In the genomic region with DNA sequence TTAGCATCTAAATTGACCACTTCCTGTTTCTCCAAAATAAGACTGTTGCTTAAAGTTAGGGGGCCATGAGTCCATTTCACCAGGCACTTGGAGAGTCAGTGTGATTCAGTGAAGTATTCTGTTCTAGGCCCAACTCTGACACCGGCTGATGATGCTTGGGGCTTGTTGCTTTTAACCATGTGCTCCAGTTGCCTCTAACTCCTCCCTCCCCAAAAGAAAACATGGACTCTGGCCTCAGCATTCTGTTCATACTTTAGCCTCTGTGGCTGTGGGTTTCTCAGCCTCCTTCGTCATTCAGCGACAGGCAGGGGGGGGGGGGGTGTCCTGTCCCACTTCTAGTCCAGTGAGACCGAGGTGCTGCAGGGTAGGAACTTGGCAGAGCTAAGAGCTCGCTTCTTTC, we compare ENCODE assay signal across 8 mouse cellular contexts.
DNase-seq lines count a peak whose midpoint lies in the region; ATAC-seq and TF ChIP-seq lines count a peak whose summit lies in the region.

No protein-coding gene starts in this region.

- no peak for DNase-seq in lung, adult 18-20 months
- DNase-seq in limb, embryonic 14.5 days (ENCODE audit: low spot score), result no peak
- DNase-seq in adrenal gland, adult 18-20 months (ENCODE audit: low spot score in 2 of 2), result no peak
- DNase-seq in thymus, postnatal 4 days, result no peak
- no peak for DNase-seq in gastrocnemius, postnatal 10 days

- no peaks in the 10 kb centered on the region for H3K9me3 ChIP-seq in lung, embryonic 16.5 days (ENCODE audit: control insufficient read depth, low read length)
- H3K9me3 ChIP-seq in hindbrain, embryonic 15.5 days, result no peaks in the 10 kb centered on the region
- no peaks in the 10 kb centered on the region for H3K9me3 ChIP-seq in limb, embryonic 14.5 days (ENCODE audit: control insufficient read depth, low read length)
- H3K9me3 ChIP-seq in stomach, embryonic 16.5 days (replicated peaks; ENCODE audit: control insufficient read depth, low read length), result no peaks in the 10 kb centered on the region

- H3K9ac ChIP-seq in lung, embryonic 16.5 days (ENCODE audit: low read length), result no peak overlapping the region
- H3K9ac ChIP-seq in hindbrain, embryonic 15.5 days, result no peak overlapping the region
- no peak overlapping the region for H3K9ac ChIP-seq in limb, embryonic 14.5 days (ENCODE audit: low read depth, low read length, severe bottlenecking)
- no peak overlapping the region for H3K9ac ChIP-seq in stomach, embryonic 16.5 days (ENCODE audit: low read length)

- peak overlapping the region; percentile 58; the same call in 1 of the 2 replicates for H3K4me2 ChIP-seq in lung, embryonic 16.5 days (ENCODE audit: low read depth, low read length)
- H3K4me2 ChIP-seq in hindbrain, embryonic 15.5 days, result peak overlapping the region; percentile 63
- peak overlapping the region; percentile 45; the same call in 1 of the 2 replicates for H3K4me2 ChIP-seq in limb, embryonic 14.5 days (replicated peaks; ENCODE audit: low read depth, low read length, severe bottlenecking)
- H3K4me2 ChIP-seq in stomach, embryonic 16.5 days (ENCODE audit: low read depth, low read length), result peak overlapping the region; percentile 44

- H3K4me3 ChIP-seq in lung, embryonic 16.5 days (ENCODE audit: low read length), result no peak overlapping the region; the same call in 1 of the 2 replicates
- H3K4me3 ChIP-seq in hindbrain, embryonic 15.5 days, result peak overlapping the region; percentile 37
- H3K4me3 ChIP-seq in limb, embryonic 14.5 days (replicated peaks; ENCODE audit: low read length), result peak overlapping the region; percentile 21; the same call in 1 of the 2 replicates
- no peak overlapping the region; the same call in 1 of the 2 replicates for H3K4me3 ChIP-seq in stomach, embryonic 16.5 days (replicated peaks; ENCODE audit: low read length)

- no peak for TF ChIP-seq POLR2A in limb, embryonic 14.5 days (IDR thresholded peaks at IDR 0.05; ENCODE audit: borderline replicate concordance, extremely low read depth, insufficient read depth, insufficient read length)

- H3K4me1 ChIP-seq in lung, embryonic 16.5 days (replicated peaks; ENCODE audit: control insufficient read depth, insufficient read depth, low read length), result 0 out of 2 replicates have a peak, but pooled peaks cover 4% of the 10 kb centered on the region
- H3K4me1 ChIP-seq in hindbrain, embryonic 15.5 days (replicated peaks), result peaks cover 9% of the 10 kb centered on the region
- no peaks in the 10 kb centered on the region for H3K4me1 ChIP-seq in limb, embryonic 14.5 days (ENCODE audit: control insufficient read depth, insufficient read depth, low read length)
- H3K4me1 ChIP-seq in stomach, embryonic 16.5 days (ENCODE audit: control insufficient read depth, insufficient read depth, low read length), result no peaks in the 10 kb centered on the region

- H3K27me3 ChIP-seq in lung, embryonic 16.5 days (ENCODE audit: control insufficient read depth, insufficient read depth, low read depth, low read length), result no peaks in the 10 kb centered on the region
- H3K27me3 ChIP-seq in hindbrain, embryonic 15.5 days, result no peaks in the 10 kb centered on the region
- no peaks in the 10 kb centered on the region for H3K27me3 ChIP-seq in limb, embryonic 14.5 days (ENCODE audit: control insufficient read depth, insufficient read depth, low read length)
- no peaks in the 10 kb centered on the region for H3K27me3 ChIP-seq in stomach, embryonic 16.5 days (ENCODE audit: control insufficient read depth, insufficient read depth, low read length)

- 51% methylated on average over 5 of the region's 5 CpGs for WGBS in lung, embryonic 16.5 days
- 73% methylated on average over 5 of the region's 5 CpGs for WGBS in hindbrain, embryonic 15.5 days
- 63% methylated on average over 5 of the region's 5 CpGs for WGBS in limb, embryonic 14.5 days
- WGBS in stomach, embryonic 16.5 days, result 56% methylated on average over 5 of the region's 5 CpGs

- no peaks in the 10 kb centered on the region for H3K36me3 ChIP-seq in lung, embryonic 16.5 days (ENCODE audit: control insufficient read depth, insufficient read depth, low read length)
- H3K36me3 ChIP-seq in hindbrain, embryonic 15.5 days, result no peaks in the 10 kb centered on the region
- no peaks in the 10 kb centered on the region for H3K36me3 ChIP-seq in limb, embryonic 14.5 days (ENCODE audit: control insufficient read depth, insufficient read depth, low read length)
- H3K36me3 ChIP-seq in stomach, embryonic 16.5 days (ENCODE audit: control insufficient read depth, insufficient read depth, low read length), result no peaks in the 10 kb centered on the region

- no peak for ATAC-seq in lung, embryonic 16.5 days (ENCODE audit: low read depth)
- ATAC-seq in hindbrain, embryonic 15.5 days (ENCODE audit: low FRiP score, low read depth), result peak; percentile 40; the same call in 1 of the 2 replicates
- ATAC-seq in limb, embryonic 14.5 days (ENCODE audit: low FRiP score, low read depth), result no peak
- no peak; the same call in 1 of the 2 replicates for ATAC-seq in stomach, embryonic 16.5 days (ENCODE audit: insufficient read depth, low FRiP score)

- H3K27ac ChIP-seq in lung, embryonic 16.5 days (ENCODE audit: low read length), result no peak overlapping the region
- H3K27ac ChIP-seq in hindbrain, embryonic 15.5 days (replicated peaks), result no peak overlapping the region
- no peak overlapping the region for H3K27ac ChIP-seq in limb, embryonic 14.5 days (replicated peaks; ENCODE audit: low read depth, low read length)
- no peak overlapping the region for H3K27ac ChIP-seq in stomach, embryonic 16.5 days (ENCODE audit: low read length)

Comparison
In these comparisons a context has a peak if more than half of its experiments do, and no peak if none do; other contexts are left out.
1. H3K4me3 ChIP-seq: peak in hindbrain, embryonic 15.5 days (single experiment) and limb, embryonic 14.5 days (single experiment); none in lung, embryonic 16.5 days (single experiment) and stomach, embryonic 16.5 days (single experiment).
2. Peak in every context shown above with its lines, with median percentiles within 50 percentile points of each other: H3K4me2 ChIP-seq.